Mouse (Mus musculus): ENCODE data around the gene Gyg. TPM values are rescaled to one million over a fixed set of nuclear protein-coding genes. Genes with fewer than 3 reads are reported as not detected.

The Gyg gene
- 47.4 and 49.0 TPM in 2 replicates for polyA plus RNA-seq (2015; fragmentation: Nextera tagmentation; extraction: Ambion mirVana)

- peak within 1 kb of the TSS; percentile 91 for H3K4me2 ChIP-seq (replicated peaks)
- 0 out of 2 replicates have a peak, but pooled peaks cover 2% of the 10 kb centered on the region for H3K4me1 ChIP-seq (replicated peaks)
- no peaks in the 10 kb centered on the region for H3K27me3 ChIP-seq (replicated peaks)
- ATAC-seq: peak; percentile 97
- H3K9me3 ChIP-seq: no peaks in the 10 kb centered on the region
- no peaks in the 10 kb centered on the region for H3K36me3 ChIP-seq
- under 1% methylated on average over 73 of the region's 73 CpGs for WGBS
- peak within 1 kb of the TSS; percentile 53 for H3K4me3 ChIP-seq (replicated peaks)
- H3K27ac ChIP-seq: no peak within 1 kb of the TSS
- peak within 1 kb of the TSS; percentile 63 for H3K9ac ChIP-seq
Observed at GRCm38 (mm10) chr3:20154531-20155367, at the start of gene Gyg. Gene Gyg (minus strand): TSS chr3:20155317.

GRCm38 (mm10) chr3:20198869-20199268, 43.8 kb upstream of the Gyg start:
- Histone ChIP-seq H3K4me3 (replicated peaks) (no peak overlapping the region), H3K36me3 (no peaks in the 10 kb centered on the region), H3K4me2 (replicated peaks) (no peak overlapping the region), H3K27me3 (replicated peaks) (no peaks in the 10 kb centered on the region), H3K27ac (no peak overlapping the region), H3K9ac (no peak overlapping the region), H3K9me3 (no peaks in the 10 kb centered on the region), H3K4me1 (replicated peaks) (no peaks in the 10 kb centered on the region)
- 0 out of 2 replicates have a peak, but pooled peaks have one; percentile 53 for ATAC-seq
- whole genome bisulfite sequencing: 32% methylated on average over 6 of the region's 6 CpGs

GRCm38 (mm10) chr3:20197878-20198277, 42.8 kb upstream of the Gyg start:
- Histone ChIP-seq H3K4me3 (replicated peaks) (no peak overlapping the region), H3K27me3 (replicated peaks) (no peaks in the 10 kb centered on the region), H3K9ac (no peak overlapping the region), H3K9me3 (no peaks in the 10 kb centered on the region), H3K36me3 (no peaks in the 10 kb centered on the region), H3K4me1 (replicated peaks) (no peaks in the 10 kb centered on the region), H3K4me2 (replicated peaks) (no peak overlapping the region), H3K27ac (no peak overlapping the region)
- 80% methylated on average over 10 of the region's 10 CpGs for WGBS
- no peak for ATAC-seq

GRCm38 (mm10) chr3:20188976-20189675, 34.0 kb upstream of the Gyg start:
- no peaks in the 10 kb centered on the region for H3K4me1 ChIP-seq (replicated peaks)
- no peaks in the 10 kb centered on the region for H3K27me3 ChIP-seq (replicated peaks)
- H3K27ac ChIP-seq: no peak overlapping the region
- no peaks in the 10 kb centered on the region for H3K9me3 ChIP-seq
- WGBS: 23% methylated on average over 5 of the region's 5 CpGs
- H3K9ac ChIP-seq: no peak overlapping the region
- ATAC-seq: peak; percentile 65
- no peak overlapping the region for H3K4me3 ChIP-seq (replicated peaks)
- no peaks in the 10 kb centered on the region for H3K36me3 ChIP-seq
- H3K4me2 ChIP-seq (replicated peaks): no peak overlapping the region

- H3K9me3 ChIP-seq: no peaks in the 10 kb centered on the region
- WGBS: 90% methylated on average over 6 of the region's 6 CpGs
- H3K27me3 ChIP-seq (replicated peaks): no peaks in the 10 kb centered on the region
- no peak for ATAC-seq
- no peaks in the 10 kb centered on the region for H3K4me1 ChIP-seq (replicated peaks)
- no peak overlapping the region for H3K9ac ChIP-seq
- no peaks in the 10 kb centered on the region for H3K36me3 ChIP-seq
- no peak overlapping the region for H3K27ac ChIP-seq
- H3K4me2 ChIP-seq (replicated peaks): no peak overlapping the region
- H3K4me3 ChIP-seq (replicated peaks): no peak overlapping the region
Observed at GRCm38 (mm10) chr3:20172394-20172793, 17.3 kb upstream of the Gyg start.

- ATAC-seq: no peak
- no peaks in the 10 kb centered on the region for H3K9me3 ChIP-seq
- H3K27me3 ChIP-seq (replicated peaks): no peaks in the 10 kb centered on the region
- H3K4me3 ChIP-seq (replicated peaks): no peak overlapping the region
- no peaks in the 10 kb centered on the region for H3K36me3 ChIP-seq
- no peak overlapping the region for H3K9ac ChIP-seq
- no peak overlapping the region for H3K27ac ChIP-seq
- 60% methylated on average over 1 of the region's 1 CpGs for WGBS
- no peak overlapping the region for H3K4me2 ChIP-seq (replicated peaks)
- H3K4me1 ChIP-seq (replicated peaks): no peaks in the 10 kb centered on the region
Observed at GRCm38 (mm10) chr3:20167487-20167886, 12.4 kb upstream of the Gyg start.

GRCm38 (mm10) chr3:20155476-20155875, 359 bp upstream of the Gyg start:
- no peak overlapping the region for H3K27ac ChIP-seq
- H3K4me3 ChIP-seq (replicated peaks): peak overlapping the region; percentile 53
- WGBS: 80% methylated on average over 6 of the region's 6 CpGs
- H3K4me1 ChIP-seq (replicated peaks): 0 out of 2 replicates have a peak, but pooled peaks cover 2% of the 10 kb centered on the region
- ATAC-seq: no peak
- peak overlapping the region; percentile 91 for H3K4me2 ChIP-seq (replicated peaks)
- no peak overlapping the region for H3K9ac ChIP-seq
- no peaks in the 10 kb centered on the region for H3K9me3 ChIP-seq
- no peaks in the 10 kb centered on the region for H3K27me3 ChIP-seq (replicated peaks)
- H3K36me3 ChIP-seq: no peaks in the 10 kb centered on the region

- H3K36me3 ChIP-seq: no peaks in the 10 kb centered on the region
- no peaks in the 10 kb centered on the region for H3K9me3 ChIP-seq
- WGBS: 89% methylated on average over 3 of the region's 3 CpGs
- H3K9ac ChIP-seq: no peak overlapping the region
- no peak overlapping the region for H3K27ac ChIP-seq
- no peak overlapping the region for H3K4me3 ChIP-seq (replicated peaks)
- H3K27me3 ChIP-seq (replicated peaks): no peaks in the 10 kb centered on the region
- no peak for ATAC-seq
- 0 out of 2 replicates have a peak, but pooled peaks cover 2% of the 10 kb centered on the region for H3K4me1 ChIP-seq (replicated peaks)
- H3K4me2 ChIP-seq (replicated peaks): no peak overlapping the region
Observed at GRCm38 (mm10) chr3:20151651-20152050, 3.5 kb downstream of the Gyg start.

GRCm38 (mm10) chr3:20150511-20150910, 4.6 kb downstream of the Gyg start:
- Histone ChIP-seq H3K4me1 (replicated peaks) (0 out of 2 replicates have a peak, but pooled peaks cover 2% of the 10 kb centered on the region), H3K36me3 (no peaks in the 10 kb centered on the region), H3K4me3 (replicated peaks) (no peak overlapping the region), H3K27me3 (replicated peaks) (no peaks in the 10 kb centered on the region), H3K27ac (no peak overlapping the region), H3K4me2 (replicated peaks) (no peak overlapping the region), H3K9me3 (no peaks in the 10 kb centered on the region), H3K9ac (no peak overlapping the region)
- no peak for ATAC-seq
- 72% methylated on average over 2 of the region's 2 CpGs for WGBS

- WGBS: 89% methylated on average over 5 of the region's 5 CpGs
- Histone ChIP-seq H3K9ac (no peak overlapping the region), H3K27ac (no peak overlapping the region), H3K27me3 (replicated peaks) (no peaks in the 10 kb centered on the region), H3K4me2 (replicated peaks) (no peak overlapping the region), H3K4me1 (replicated peaks) (no peaks in the 10 kb centered on the region), H3K4me3 (replicated peaks) (no peak overlapping the region), H3K9me3 (no peaks in the 10 kb centered on the region), H3K36me3 (no peaks in the 10 kb centered on the region)
- ATAC-seq: no peak
Observed at GRCm38 (mm10) chr3:20147647-20148046, 7.5 kb downstream of the Gyg start.

- WGBS: 77% methylated on average over 7 of the region's 7 CpGs
Observed at GRCm38 (mm10) chr3:20146884-20147395, 8.2 kb downstream of the Gyg start.

GRCm38 (mm10) chr3:20145696-20146113, 9.4 kb downstream of the Gyg start:
- ATAC-seq: no peak
- H3K27ac ChIP-seq: no peak overlapping the region
- 65% methylated on average over 1 of the region's 1 CpGs for WGBS
- H3K4me2 ChIP-seq (replicated peaks): no peak overlapping the region
- no peak overlapping the region for H3K9ac ChIP-seq
- no peaks in the 10 kb centered on the region for H3K27me3 ChIP-seq (replicated peaks)
- H3K9me3 ChIP-seq: no peaks in the 10 kb centered on the region
- no peak overlapping the region for H3K4me3 ChIP-seq (replicated peaks)
- H3K4me1 ChIP-seq (replicated peaks): no peaks in the 10 kb centered on the region
- no peaks in the 10 kb centered on the region for H3K36me3 ChIP-seq

More at GRCm38 (mm10) chr3:20146884-20147395, 8.2 kb downstream of the Gyg start:
- H3K4me1 ChIP-seq (replicated peaks): no peaks in the 10 kb centered on the region
- no peak overlapping the region for H3K9ac ChIP-seq
- no peaks in the 10 kb centered on the region for H3K36me3 ChIP-seq
- H3K4me3 ChIP-seq (replicated peaks): no peak overlapping the region
- no peak for ATAC-seq
- H3K4me2 ChIP-seq (replicated peaks): no peak overlapping the region
- no peak overlapping the region for H3K27ac ChIP-seq
- no peaks in the 10 kb centered on the region for H3K27me3 ChIP-seq (replicated peaks)
- no peaks in the 10 kb centered on the region for H3K9me3 ChIP-seq
